ENCODE assay signal across 14 mouse cellular contexts in genomic region chr19:45040214-45040613, GRCm38 (mm10). TPM values are rescaled to one million over a fixed set of nuclear protein-coding genes. Genes with fewer than 3 reads are reported as not detected.
"Had no signal": no experiment of that assay in that cellular context is flagged by ENCODE, and none has a peak within 500 bp of the region (broad histone marks: within the 10 kb centered on the region; RNA-seq: fewer than 3 reads in every experiment).

No protein-coding gene starts in this region.

- H3K4me3 ChIP-seq: liver, embryonic 15.5 days; midbrain, embryonic 10.5 days; midbrain, embryonic 15.5 days had no signal

- H3K4me2 ChIP-seq: liver, embryonic 11.5 days; liver, embryonic 15.5 days; midbrain, embryonic 15.5 days had no signal

- H3K36me3 ChIP-seq: liver, embryonic 15.5 days; midbrain, embryonic 10.5 days; midbrain, embryonic 15.5 days had no signal

- H3K27me3 ChIP-seq: midbrain, embryonic 15.5 days had no signal

- DNase-seq: kidney, adult 18-20 months; kidney, postnatal 14 days; lung, adult 2 months; lung, postnatal 36 days; thymus, adult 2 months; thymus, postnatal 25 days had no signal

- H3K9ac ChIP-seq: liver, embryonic 15.5 days; midbrain, embryonic 15.5 days had no signal

- H3K9me3 ChIP-seq: liver, embryonic 15.5 days; midbrain, embryonic 10.5 days; midbrain, embryonic 15.5 days had no signal

- H3K27ac ChIP-seq: liver, embryonic 15.5 days; midbrain, embryonic 10.5 days; midbrain, embryonic 15.5 days; stomach, postnatal 0 days had no signal

- ATAC-seq: lung, postnatal 0 days; midbrain, embryonic 15.5 days had no signal

- H3K4me1 ChIP-seq: liver, embryonic 15.5 days; midbrain, embryonic 15.5 days had no signal

RNA-seq across cellular contexts. Expression of gene Pdzd7, which starts 5.3 kb away (rescaled TPM):
- total RNA-seq: megakaryocyte, adult 5-6 weeks; neutrophil, adult 5-6 weeks had no signal
- polyA plus RNA-seq: liver, embryonic 11.5 days; liver, embryonic 15.5 days had no signal
